Mouse (Mus musculus) hematopoietic multipotent progenitor cell, adult 10-12 weeks (in vitro differentiated cells): ENCODE results near the gene Rcn2. TPM values are rescaled to one million over a fixed set of nuclear protein-coding genes. Genes with fewer than 3 reads are reported as not detected.

Experiments used
- polyA plus RNA-seq: library from polyadenylated mRNA; stranded (reverse); fragments of >175 nt; gene quantifications from 2 replicates; pipeline ENCODE4 v1.2.3, GENCODE M21; 2012; ENCODE audit warnings: low replicate concordance

Gene Rcn2
- polyA plus RNA-seq = 23.5 and 61.8 TPM in 2 replicates

DNA sequence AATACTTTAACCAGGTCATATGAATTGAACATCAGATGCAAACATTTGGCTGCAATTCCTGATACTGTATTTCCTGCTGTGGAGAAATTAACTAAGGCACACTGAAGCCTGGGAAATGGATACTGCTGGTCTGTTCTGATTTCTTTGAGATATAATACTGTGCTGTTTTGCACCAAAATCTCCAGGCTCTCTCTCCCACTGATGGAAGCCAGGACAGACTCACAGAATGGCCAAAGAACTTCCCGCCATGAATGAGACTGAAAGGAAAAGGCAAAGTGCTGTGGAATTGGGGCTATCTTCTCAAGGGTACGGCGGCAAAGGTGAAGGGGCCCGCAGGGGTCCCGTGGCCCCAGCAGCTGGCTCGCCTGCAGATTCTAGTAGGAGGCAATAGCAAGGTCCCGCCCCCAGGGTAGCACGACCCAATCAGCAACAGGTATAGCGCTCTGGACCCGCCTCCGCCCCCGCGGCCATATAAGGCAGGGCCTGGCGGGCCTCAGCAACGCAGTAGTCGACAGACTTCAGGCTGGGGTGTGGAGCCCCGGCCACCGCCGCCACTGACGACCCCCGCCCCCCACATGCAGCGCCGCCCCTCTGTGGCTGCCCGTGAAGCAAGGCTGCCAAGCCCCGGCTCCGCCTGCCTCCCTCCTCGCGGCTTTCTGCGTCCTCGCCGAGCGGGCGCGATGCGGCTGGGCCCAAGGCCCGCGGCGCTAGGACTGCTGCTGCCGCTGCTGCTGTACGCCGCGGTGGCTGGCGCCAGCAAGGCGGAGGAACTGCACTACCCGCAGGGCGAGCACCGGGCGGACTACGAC is at the start of gene Rcn2:
TSS of gene Rcn2 (plus strand) at position 474 of the 809 bp plus-strand sequence.

DNA sequence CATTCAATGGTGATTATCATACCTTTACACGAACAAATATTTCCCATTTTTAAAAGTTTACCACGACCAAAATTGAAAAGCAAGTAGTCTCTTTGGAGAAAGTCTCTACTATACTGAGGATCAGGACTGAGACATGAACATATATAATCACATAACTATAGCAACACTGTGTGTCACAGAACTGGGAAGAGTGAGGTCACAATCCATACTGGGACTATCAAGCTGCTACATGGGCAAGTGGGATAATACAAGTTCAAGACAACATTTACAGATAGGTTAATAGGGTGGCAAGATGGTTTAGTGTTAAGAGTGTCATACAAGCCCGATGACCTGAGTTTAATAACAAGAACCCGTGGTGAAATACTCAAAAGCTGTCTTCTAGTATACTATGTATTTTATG is 31.2 kb upstream of the Rcn2 start, which contains the start of gene 4930563M21Rik:
TSS of gene 4930563M21Rik (minus strand) at position 101 of the 400 bp plus-strand sequence.

DNA sequence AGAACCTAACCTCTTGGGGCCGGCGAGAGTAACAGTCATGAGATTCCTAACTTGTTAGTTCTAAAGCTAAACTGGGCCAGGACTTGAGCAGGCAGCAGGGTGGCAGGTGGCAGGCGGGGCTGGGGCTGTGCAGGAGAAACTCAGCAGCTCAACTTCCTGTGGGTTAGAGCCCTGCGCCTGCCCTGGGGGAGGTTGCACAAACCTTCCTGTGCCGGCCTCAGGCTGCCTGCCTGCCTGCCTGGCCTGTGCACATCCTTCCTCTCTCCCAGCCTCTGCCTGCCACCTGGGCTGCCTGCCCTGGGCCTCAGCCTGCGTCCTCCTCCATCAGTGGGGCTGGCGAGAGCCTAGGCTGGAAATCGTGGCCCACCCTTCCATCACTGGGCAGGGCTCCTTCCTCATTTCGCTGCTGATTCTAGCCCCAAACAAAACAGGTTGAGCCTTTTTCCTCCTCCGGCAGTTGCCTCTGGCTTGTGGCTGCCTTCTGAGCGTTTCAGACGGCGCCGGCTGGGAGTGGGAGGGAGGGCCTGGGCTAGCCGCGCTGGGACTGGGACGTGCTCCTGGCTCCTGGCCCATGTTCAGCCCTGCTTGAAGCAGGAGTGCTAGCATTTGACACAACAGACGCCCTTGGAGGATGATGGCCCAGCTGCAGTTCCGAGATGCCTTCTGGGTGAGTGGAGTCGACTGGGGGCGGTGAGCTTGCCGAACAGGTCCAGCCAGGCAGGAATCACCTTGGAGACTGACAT is 48.3 kb downstream of the Rcn2 start, which contains the start of gene Pstpip1:
TSS of gene Pstpip1 (plus strand) at position 185 of the 743 bp plus-strand sequence.

Other genes with a start within 250 kb of the Rcn2 start
- gene Scaper, start 103.7 kb upstream of the Rcn2 start, polyA plus RNA-seq = 0.67 and 1.5 TPM in 2 replicates
- not detected in 2 replicates for gene 4930563M21Rik, start 31.3 kb upstream of the Rcn2 start, polyA plus RNA-seq
- gene Pstpip1, start 48.1 kb downstream of the Rcn2 start, polyA plus RNA-seq = 105 and 234 TPM in 2 replicates
- gene Tspan3, start 123.6 kb downstream of the Rcn2 start, polyA plus RNA-seq = 8.1 and 20.1 TPM in 2 replicates